Mouse (Mus musculus): ENCODE measurements around the gene Rgs16. TPM values are rescaled to one million over a fixed set of nuclear protein-coding genes. Genes with fewer than 3 reads are reported as not detected.

Rgs16 gene
- polyA plus RNA-seq (2014; fragmentation: Nextera tagmentation; extraction: Ambion mirVana) = 6.5 and 6.7 TPM in 2 replicates

DNA sequence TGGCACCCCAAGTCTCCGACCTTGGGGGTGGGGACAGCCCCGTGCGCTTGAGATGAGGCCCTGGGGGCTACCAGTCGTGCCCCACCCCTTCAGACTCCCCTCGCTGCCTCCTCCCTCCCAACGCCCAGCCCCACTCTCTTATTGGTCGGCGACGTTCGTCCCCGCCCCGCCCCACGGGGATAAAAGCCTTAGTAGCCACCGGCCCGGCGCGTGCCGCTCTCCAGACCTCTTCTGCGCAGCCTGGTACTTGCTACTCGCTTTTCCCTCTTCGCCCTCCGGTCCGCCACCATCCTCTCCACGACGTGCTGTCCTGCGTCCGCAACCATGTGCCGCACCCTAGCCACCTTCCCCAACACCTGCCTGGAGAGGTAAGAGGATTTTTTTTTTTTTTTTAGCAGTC is at the start of gene Rgs16:
TSS of gene Rgs16 (plus strand) at position 205 of the 400 bp plus-strand sequence.
- Histone ChIP-seq H3K4me3 (ENCODE audit: low read depth, low read length) (peak within 1 kb of the TSS; percentile 39), H3K36me3 (replicated peaks; ENCODE audit: control insufficient read depth, insufficient read depth, low read depth, low read length) (no peaks in the 10 kb centered on the region), H3K4me2 (ENCODE audit: low read depth, low read length) (peak within 1 kb of the TSS; percentile 64), H3K27ac (replicated peaks; ENCODE audit: low read depth, low read length) (no peak within 1 kb of the TSS), H3K9ac (replicated peaks; ENCODE audit: low read length) (peak within 1 kb of the TSS; percentile 41), H3K4me1 (ENCODE audit: control insufficient read depth, insufficient read depth, low read length) (no peaks in the 10 kb centered on the region; the same call in 1 of the 2 replicates), H3K27me3 (ENCODE audit: control insufficient read depth, insufficient read depth, low read length) (peaks cover 6% of the 10 kb centered on the region), H3K9me3 (replicated peaks; ENCODE audit: control insufficient read depth, low read length) (no peaks in the 10 kb centered on the region)
- under 1% methylated on average over 27 of the region's 28 CpGs for WGBS
- DNase-seq (ENCODE audit: low spot score) = peak; percentile 85
- peak; percentile 63 for ATAC-seq (replicated peaks; ENCODE audit: insufficient number of reproducible peaks, low FRiP score, low TSS enrichment, low read depth)

DNA sequence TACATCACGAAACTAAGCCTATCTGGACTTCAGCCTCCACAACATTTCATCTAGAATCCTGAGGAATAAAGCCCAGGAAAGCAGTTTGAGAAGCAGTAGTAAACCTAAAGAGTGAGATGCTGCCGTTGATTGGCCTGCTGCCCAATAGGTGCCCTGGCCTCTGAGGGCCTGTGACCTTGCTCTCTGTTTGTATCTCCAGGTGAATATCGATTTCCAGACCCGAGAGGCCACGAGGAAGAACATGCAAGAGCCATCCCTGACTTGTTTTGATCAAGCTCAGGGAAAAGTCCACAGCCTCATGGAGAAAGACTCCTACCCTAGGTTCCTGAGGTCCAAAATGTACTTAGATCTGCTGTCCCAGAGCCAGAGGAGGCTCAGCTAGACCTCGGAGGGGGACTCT is 47.6 kb upstream of the Rgs16 start:
- no peak for DNase-seq (ENCODE audit: low spot score)
- WGBS = 76% methylated on average over 6 of the region's 6 CpGs
- H3K9ac ChIP-seq (replicated peaks; ENCODE audit: low read length) = no peak overlapping the region
- no peak overlapping the region for H3K27ac ChIP-seq (replicated peaks; ENCODE audit: low read depth, low read length)
- no peaks in the 10 kb centered on the region for H3K36me3 ChIP-seq (replicated peaks; ENCODE audit: control insufficient read depth, insufficient read depth, low read depth, low read length)
- H3K4me3 ChIP-seq (ENCODE audit: low read depth, low read length) = no peak overlapping the region
- H3K9me3 ChIP-seq (replicated peaks; ENCODE audit: control insufficient read depth, low read length) = no peaks in the 10 kb centered on the region
- H3K4me2 ChIP-seq (ENCODE audit: low read depth, low read length) = no peak overlapping the region
- no peaks in the 10 kb centered on the region for H3K27me3 ChIP-seq (ENCODE audit: control insufficient read depth, insufficient read depth, low read length)
- ATAC-seq (replicated peaks; ENCODE audit: insufficient number of reproducible peaks, low FRiP score, low TSS enrichment, low read depth) = no peak
- H3K4me1 ChIP-seq (ENCODE audit: control insufficient read depth, insufficient read depth, low read length) = no peaks in the 10 kb centered on the region

DNA sequence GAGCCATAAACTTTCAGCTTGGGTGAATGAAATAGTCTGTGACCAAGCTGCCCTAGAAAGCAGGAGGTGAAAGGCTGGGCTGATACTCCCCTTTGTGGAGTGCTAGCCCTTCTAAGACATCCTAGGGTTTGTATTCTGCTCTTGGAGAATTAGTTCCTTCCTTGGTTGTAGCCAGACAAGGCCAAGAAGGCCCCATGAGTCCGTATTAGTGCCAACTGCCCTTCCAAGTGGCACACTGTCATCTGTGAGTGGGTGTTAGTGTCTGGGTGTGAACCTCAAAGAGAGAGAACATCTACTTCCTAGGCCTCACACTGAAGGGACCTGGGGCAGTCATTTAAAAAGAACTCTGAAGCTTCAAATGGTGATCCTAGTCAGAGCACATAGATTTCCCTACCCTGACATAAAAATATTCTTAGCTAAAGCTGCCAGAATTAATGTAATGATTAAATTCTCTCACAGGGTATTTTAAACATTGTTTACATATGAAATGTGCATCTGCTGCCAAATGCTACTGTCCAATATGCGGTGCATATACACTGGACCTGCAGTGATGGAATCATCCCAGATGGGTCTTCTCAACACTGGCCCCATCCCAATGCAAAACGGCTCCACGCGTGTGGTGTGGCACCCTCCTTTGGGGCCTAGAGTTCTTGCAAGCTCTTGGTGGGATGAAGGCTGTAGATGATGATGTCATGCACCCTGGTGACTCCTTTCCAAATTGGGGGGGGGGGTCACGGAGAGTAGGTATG is 45.6 kb upstream of the Rgs16 start:
- WGBS = 90% methylated on average over 6 of the region's 6 CpGs
- Histone ChIP-seq H3K4me1 (ENCODE audit: control insufficient read depth, insufficient read depth, low read length) (no peaks in the 10 kb centered on the region), H3K27me3 (ENCODE audit: control insufficient read depth, insufficient read depth, low read length) (no peaks in the 10 kb centered on the region), H3K9ac (replicated peaks; ENCODE audit: low read length) (no peak overlapping the region), H3K9me3 (replicated peaks; ENCODE audit: control insufficient read depth, low read length) (no peaks in the 10 kb centered on the region), H3K36me3 (replicated peaks; ENCODE audit: control insufficient read depth, insufficient read depth, low read depth, low read length) (no peaks in the 10 kb centered on the region), H3K27ac (replicated peaks; ENCODE audit: low read depth, low read length) (no peak overlapping the region), H3K4me2 (ENCODE audit: low read depth, low read length) (no peak overlapping the region), H3K4me3 (ENCODE audit: low read depth, low read length) (no peak overlapping the region)
- ATAC-seq (replicated peaks; ENCODE audit: insufficient number of reproducible peaks, low FRiP score, low TSS enrichment, low read depth) (no peak), DNase-seq (ENCODE audit: low spot score) (no peak)

DNA sequence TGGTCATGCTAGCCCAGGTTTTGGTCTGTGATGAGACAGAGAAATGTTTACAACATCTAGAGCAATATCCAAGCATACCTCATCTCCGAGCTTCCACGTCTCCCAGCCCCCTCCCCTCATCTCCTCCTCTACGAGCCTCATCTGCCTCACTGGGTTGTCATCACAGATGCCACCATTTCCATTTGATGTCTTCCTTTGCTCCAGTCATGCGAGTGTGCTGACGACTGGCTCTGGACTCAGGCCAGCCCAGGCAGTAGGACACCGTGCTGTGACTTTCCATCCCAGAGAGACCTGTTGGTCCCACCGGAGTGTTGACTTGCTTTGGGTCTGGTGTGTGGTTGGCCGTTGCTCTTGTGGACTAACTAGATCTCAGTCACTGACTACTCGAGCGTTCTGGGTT is 44.8 kb upstream of the Rgs16 start:
- H3K27ac ChIP-seq (replicated peaks; ENCODE audit: low read depth, low read length) = no peak overlapping the region
- no peaks in the 10 kb centered on the region for H3K4me1 ChIP-seq (ENCODE audit: control insufficient read depth, insufficient read depth, low read length)
- no peak overlapping the region for H3K4me3 ChIP-seq (ENCODE audit: low read depth, low read length)
- H3K27me3 ChIP-seq (ENCODE audit: control insufficient read depth, insufficient read depth, low read length) = no peaks in the 10 kb centered on the region
- H3K4me2 ChIP-seq (ENCODE audit: low read depth, low read length) = no peak overlapping the region
- no peak overlapping the region for H3K9ac ChIP-seq (replicated peaks; ENCODE audit: low read length)
- WGBS = 90% methylated on average over 10 of the region's 10 CpGs
- no peaks in the 10 kb centered on the region for H3K9me3 ChIP-seq (replicated peaks; ENCODE audit: control insufficient read depth, low read length)
- no peak for ATAC-seq (replicated peaks; ENCODE audit: insufficient number of reproducible peaks, low FRiP score, low TSS enrichment, low read depth)
- H3K36me3 ChIP-seq (replicated peaks; ENCODE audit: control insufficient read depth, insufficient read depth, low read depth, low read length) = no peaks in the 10 kb centered on the region
- DNase-seq (ENCODE audit: low spot score) = no peak

DNA sequence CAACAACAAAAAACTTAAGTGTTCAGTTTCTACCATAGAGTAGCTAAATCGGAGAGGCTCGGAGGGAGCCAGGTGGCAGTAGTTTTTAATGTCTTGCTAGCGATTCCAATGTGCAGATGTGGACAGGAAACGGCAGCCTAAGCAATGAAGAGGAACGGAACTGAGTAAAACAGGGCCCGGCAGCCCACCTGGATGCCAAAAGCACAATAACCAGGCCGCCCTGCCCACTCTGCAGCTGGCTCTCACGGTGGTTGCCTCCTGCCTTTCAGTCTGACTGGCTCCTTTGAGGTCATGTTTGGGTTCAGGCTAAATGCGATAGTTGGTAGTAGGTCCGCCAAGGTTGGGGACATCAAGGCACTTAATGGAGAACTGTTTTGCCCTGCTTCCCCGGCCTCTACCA is 44.1 kb upstream of the Rgs16 start:
- no peaks in the 10 kb centered on the region for H3K9me3 ChIP-seq (replicated peaks; ENCODE audit: control insufficient read depth, low read length)
- no peak overlapping the region for H3K4me3 ChIP-seq (ENCODE audit: low read depth, low read length)
- no peaks in the 10 kb centered on the region for H3K36me3 ChIP-seq (replicated peaks; ENCODE audit: control insufficient read depth, insufficient read depth, low read depth, low read length)
- no peak overlapping the region for H3K4me2 ChIP-seq (ENCODE audit: low read depth, low read length)
- no peak overlapping the region for H3K9ac ChIP-seq (replicated peaks; ENCODE audit: low read length)
- WGBS = 95% methylated on average over 11 of the region's 11 CpGs
- H3K4me1 ChIP-seq (ENCODE audit: control insufficient read depth, insufficient read depth, low read length) = no peaks in the 10 kb centered on the region
- DNase-seq (ENCODE audit: low spot score) = no peak
- H3K27ac ChIP-seq (replicated peaks; ENCODE audit: low read depth, low read length) = no peak overlapping the region
- no peak for ATAC-seq (replicated peaks; ENCODE audit: insufficient number of reproducible peaks, low FRiP score, low TSS enrichment, low read depth)
- H3K27me3 ChIP-seq (ENCODE audit: control insufficient read depth, insufficient read depth, low read length) = no peaks in the 10 kb centered on the region

DNA sequence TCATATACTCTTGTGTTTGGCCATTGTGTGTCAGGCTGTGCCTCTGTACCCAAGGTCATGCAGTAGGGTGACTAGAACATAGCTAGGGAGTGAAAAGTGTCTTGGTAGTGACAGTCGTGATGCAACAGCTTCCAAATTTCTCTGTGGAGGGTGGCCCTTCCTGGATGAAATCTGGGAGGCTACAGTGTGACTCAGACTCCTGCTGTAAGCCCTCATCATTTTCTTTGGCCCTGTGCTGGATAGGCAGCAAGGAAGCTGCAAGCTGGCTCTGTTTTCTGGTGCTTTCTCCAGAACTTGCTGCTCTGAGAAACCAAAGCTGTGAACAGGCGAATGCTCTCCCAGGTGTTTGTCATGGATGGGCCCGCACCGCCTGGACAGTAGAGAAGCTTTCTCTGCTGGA is 43.6 kb upstream of the Rgs16 start:
- Histone ChIP-seq H3K9me3 (replicated peaks; ENCODE audit: control insufficient read depth, low read length) (no peaks in the 10 kb centered on the region), H3K4me1 (ENCODE audit: control insufficient read depth, insufficient read depth, low read length) (no peaks in the 10 kb centered on the region), H3K27ac (replicated peaks; ENCODE audit: low read depth, low read length) (no peak overlapping the region), H3K36me3 (replicated peaks; ENCODE audit: control insufficient read depth, insufficient read depth, low read depth, low read length) (no peaks in the 10 kb centered on the region), H3K4me3 (ENCODE audit: low read depth, low read length) (no peak overlapping the region), H3K27me3 (ENCODE audit: control insufficient read depth, insufficient read depth, low read length) (no peaks in the 10 kb centered on the region), H3K4me2 (ENCODE audit: low read depth, low read length) (no peak overlapping the region), H3K9ac (replicated peaks; ENCODE audit: low read length) (no peak overlapping the region)
- ATAC-seq (replicated peaks; ENCODE audit: insufficient number of reproducible peaks, low FRiP score, low TSS enrichment, low read depth) (no peak), DNase-seq (ENCODE audit: low spot score) (no peak)
- 90% methylated on average over 4 of the region's 4 CpGs for WGBS

DNA sequence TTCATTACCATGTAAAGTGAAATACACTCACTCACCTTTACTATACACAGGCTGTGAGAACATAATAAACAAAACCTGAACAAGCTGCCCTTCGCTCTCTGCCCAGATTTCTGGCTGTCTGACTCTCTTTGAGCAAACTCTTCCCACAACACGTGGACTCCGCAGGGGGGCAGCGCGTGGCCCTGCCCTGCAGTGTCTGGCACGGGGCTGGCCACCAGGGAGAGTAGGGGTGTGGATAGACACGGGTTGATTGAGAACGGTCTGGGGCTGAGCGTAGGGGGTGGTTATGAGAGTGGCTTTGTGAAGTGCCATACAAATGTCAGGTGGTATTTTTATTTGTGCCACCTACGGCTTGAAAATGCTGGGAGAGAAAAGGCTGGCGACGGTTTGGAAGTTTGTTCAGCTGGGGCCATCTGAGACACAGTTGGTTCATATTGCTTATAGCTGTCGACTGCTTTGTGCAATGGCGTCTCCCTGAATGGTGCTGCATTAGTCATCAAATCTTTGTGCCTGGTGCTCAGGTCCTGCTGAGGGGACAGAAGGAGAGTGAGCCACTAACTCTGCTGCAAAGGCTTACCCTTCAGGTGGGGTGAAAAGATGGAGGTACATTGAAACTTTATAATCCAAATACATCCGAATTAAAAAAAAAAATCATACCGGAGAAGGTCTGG is 42.4 kb upstream of the Rgs16 start:
- ATAC-seq (replicated peaks; ENCODE audit: insufficient number of reproducible peaks, low FRiP score, low TSS enrichment, low read depth) (0 out of 2 replicates have a peak, but pooled peaks have one; percentile 26), DNase-seq (ENCODE audit: low spot score) (no peak)
- Histone ChIP-seq H3K4me1 (ENCODE audit: control insufficient read depth, insufficient read depth, low read length) (no peaks in the 10 kb centered on the region), H3K27ac (replicated peaks; ENCODE audit: low read depth, low read length) (no peak overlapping the region), H3K4me2 (ENCODE audit: low read depth, low read length) (no peak overlapping the region), H3K9ac (replicated peaks; ENCODE audit: low read length) (no peak overlapping the region), H3K9me3 (replicated peaks; ENCODE audit: control insufficient read depth, low read length) (no peaks in the 10 kb centered on the region), H3K36me3 (replicated peaks; ENCODE audit: control insufficient read depth, insufficient read depth, low read depth, low read length) (no peaks in the 10 kb centered on the region), H3K4me3 (ENCODE audit: low read depth, low read length) (no peak overlapping the region), H3K27me3 (ENCODE audit: control insufficient read depth, insufficient read depth, low read length) (no peaks in the 10 kb centered on the region)
- WGBS = 68% methylated on average over 16 of the region's 16 CpGs
